Mouse (Mus musculus): Measurements from ENCODE around the gene Adamtsl2. TPM values are rescaled to one million over a fixed set of nuclear protein-coding genes. Genes with fewer than 3 reads are reported as not detected.

Adamtsl2 gene
- total and polyA plus RNA-seq, 3 experiments = 9.2 to 27.0 (median 18.9) TPM

- H3K9ac ChIP-seq (ENCODE audit: low read depth, low read length) = no peak overlapping the region
- H3K4me1 ChIP-seq (ENCODE audit: control insufficient read depth, insufficient read depth, low read length) = peaks cover 18% of the 10 kb centered on the region
- H3K4me3 ChIP-seq = no peak overlapping the region
- intact Hi-C loops (cut with DNase I) = no loop called here
- no peaks in the 10 kb centered on the region for H3K27me3 ChIP-seq (ENCODE audit: control insufficient read depth, insufficient read depth, low read length)
- TF ChIP-seq EP300 (IDR thresholded peaks at IDR 0.05; ENCODE audit: insufficient read depth, low read depth, low read length) = no peak
- no peak for TF ChIP-seq POLR2A (IDR thresholded peaks at IDR 0.05; ENCODE audit: insufficient read depth, low read depth, low read length)
- no peak for TF ChIP-seq CTCF (IDR thresholded peaks at IDR 0.05)
- DNase-seq = peak; percentile 16 to 38
- no peaks in the 10 kb centered on the region for H3K36me3 ChIP-seq (ENCODE audit: control insufficient read depth, insufficient read depth, low read length)
- no peak overlapping the region; the same call in 1 of the 2 replicates for H3K27ac ChIP-seq
- 25% methylated on average over 13 of the region's 13 CpGs for WGBS
- no peaks in the 10 kb centered on the region for H3K79me2 ChIP-seq (replicated peaks; ENCODE audit: control insufficient read depth, insufficient read depth, low read length)
Observed at GRCm38 (mm10) chr2:27096341-27096981, 17.3 kb downstream of the Adamtsl2 start.

GRCm38 (mm10) chr2:27097241-27097656, 18.1 kb downstream of the Adamtsl2 start:
- H3K36me3 ChIP-seq (ENCODE audit: control insufficient read depth, insufficient read depth, low read length) = no peaks in the 10 kb centered on the region
- no peak overlapping the region for H3K4me3 ChIP-seq
- intact Hi-C loops (cut with DNase I) = no loop called here
- H3K79me2 ChIP-seq (replicated peaks; ENCODE audit: control insufficient read depth, insufficient read depth, low read length) = no peaks in the 10 kb centered on the region
- TF ChIP-seq CTCF (IDR thresholded peaks at IDR 0.05) (no peak), POLR2A (IDR thresholded peaks at IDR 0.05; ENCODE audit: insufficient read depth, low read depth, low read length) (no peak), EP300 (IDR thresholded peaks at IDR 0.05; ENCODE audit: insufficient read depth, low read depth, low read length) (no peak)
- WGBS = 48% methylated on average over 6 of the region's 6 CpGs
- H3K27ac ChIP-seq = peak overlapping the region; percentile 20; the same call in 1 of the 2 replicates
- H3K9ac ChIP-seq (ENCODE audit: low read depth, low read length) = no peak overlapping the region
- peak; percentile 24 to 43 for DNase-seq
- no peaks in the 10 kb centered on the region for H3K27me3 ChIP-seq (ENCODE audit: control insufficient read depth, insufficient read depth, low read length)
- H3K4me1 ChIP-seq (ENCODE audit: control insufficient read depth, insufficient read depth, low read length) = peaks cover 18% of the 10 kb centered on the region

- TF ChIP-seq EP300 (IDR thresholded peaks at IDR 0.05; ENCODE audit: insufficient read depth, low read depth, low read length) (no peak), POLR2A (IDR thresholded peaks at IDR 0.05; ENCODE audit: insufficient read depth, low read depth, low read length) (no peak), CTCF (IDR thresholded peaks at IDR 0.05) (no peak)
- H3K79me2 ChIP-seq (replicated peaks; ENCODE audit: control insufficient read depth, insufficient read depth, low read length) = no peaks in the 10 kb centered on the region
- intact Hi-C loops (cut with DNase I) = no loop called here
- H3K4me1 ChIP-seq (ENCODE audit: control insufficient read depth, insufficient read depth, low read length) = peaks cover 18% of the 10 kb centered on the region
- H3K4me3 ChIP-seq = no peak overlapping the region
- peak overlapping the region; percentile 11; the same call in 1 of the 2 replicates for H3K27ac ChIP-seq
- H3K9ac ChIP-seq (ENCODE audit: low read depth, low read length) = no peak overlapping the region
- H3K27me3 ChIP-seq (ENCODE audit: control insufficient read depth, insufficient read depth, low read length) = no peaks in the 10 kb centered on the region
- no peaks in the 10 kb centered on the region for H3K36me3 ChIP-seq (ENCODE audit: control insufficient read depth, insufficient read depth, low read length)
- peak; percentile 61 to 68 for DNase-seq
- 8% methylated on average over 6 of the region's 6 CpGs for WGBS
Observed at GRCm38 (mm10) chr2:27097776-27098175, 18.6 kb downstream of the Adamtsl2 start.

GRCm38 (mm10) chr2:27103554-27103953, 24.4 kb downstream of the Adamtsl2 start:
- H3K4me3 ChIP-seq = no peak overlapping the region
- no peak overlapping the region for H3K9ac ChIP-seq (ENCODE audit: low read depth, low read length)
- 80% methylated on average over 7 of the region's 7 CpGs for WGBS
- H3K27me3 ChIP-seq (ENCODE audit: control insufficient read depth, insufficient read depth, low read length) = no peaks in the 10 kb centered on the region
- no peaks in the 10 kb centered on the region for H3K79me2 ChIP-seq (replicated peaks; ENCODE audit: control insufficient read depth, insufficient read depth, low read length)
- DNase-seq = no peak
- no peak overlapping the region for H3K27ac ChIP-seq
- no peaks in the 10 kb centered on the region for H3K36me3 ChIP-seq (ENCODE audit: control insufficient read depth, insufficient read depth, low read length)
- H3K4me1 ChIP-seq (ENCODE audit: control insufficient read depth, insufficient read depth, low read length) = no peaks in the 10 kb centered on the region
- intact Hi-C loops (cut with DNase I) = no loop called here
- TF ChIP-seq EP300 (IDR thresholded peaks at IDR 0.05; ENCODE audit: insufficient read depth, low read depth, low read length) (no peak), POLR2A (IDR thresholded peaks at IDR 0.05; ENCODE audit: insufficient read depth, low read depth, low read length) (no peak), CTCF (IDR thresholded peaks at IDR 0.05) (no peak)

- H3K4me1 ChIP-seq (ENCODE audit: control insufficient read depth, insufficient read depth, low read length) = no peaks in the 10 kb centered on the region
- H3K79me2 ChIP-seq (replicated peaks; ENCODE audit: control insufficient read depth, insufficient read depth, low read length) = no peaks in the 10 kb centered on the region
- H3K36me3 ChIP-seq (ENCODE audit: control insufficient read depth, insufficient read depth, low read length) = no peaks in the 10 kb centered on the region
- no peak overlapping the region for H3K4me3 ChIP-seq
- no peak overlapping the region for H3K27ac ChIP-seq
- WGBS = 81% methylated on average over 3 of the region's 3 CpGs
- no peak overlapping the region for H3K9ac ChIP-seq (ENCODE audit: low read depth, low read length)
- H3K27me3 ChIP-seq (ENCODE audit: control insufficient read depth, insufficient read depth, low read length) = no peaks in the 10 kb centered on the region
- intact Hi-C loops (cut with DNase I) = no loop called here
- DNase-seq = no peak
- TF ChIP-seq EP300 (IDR thresholded peaks at IDR 0.05; ENCODE audit: insufficient read depth, low read depth, low read length) (no peak), CTCF (IDR thresholded peaks at IDR 0.05) (no peak), POLR2A (IDR thresholded peaks at IDR 0.05; ENCODE audit: insufficient read depth, low read depth, low read length) (no peak)
Observed at GRCm38 (mm10) chr2:27106816-27107215, 27.6 kb downstream of the Adamtsl2 start.

- Histone ChIP-seq H3K27me3 (ENCODE audit: control insufficient read depth, insufficient read depth, low read length) (no peaks in the 10 kb centered on the region), H3K9ac (ENCODE audit: low read depth, low read length) (no peak overlapping the region), H3K4me3 (no peak overlapping the region), H3K36me3 (ENCODE audit: control insufficient read depth, insufficient read depth, low read length) (no peaks in the 10 kb centered on the region), H3K27ac (no peak overlapping the region), H3K79me2 (replicated peaks; ENCODE audit: control insufficient read depth, insufficient read depth, low read length) (no peaks in the 10 kb centered on the region), H3K4me1 (ENCODE audit: control insufficient read depth, insufficient read depth, low read length) (no peaks in the 10 kb centered on the region)
- no peak for TF ChIP-seq CTCF (IDR thresholded peaks at IDR 0.05)
- TF ChIP-seq EP300 (IDR thresholded peaks at IDR 0.05; ENCODE audit: insufficient read depth, low read depth, low read length) = no peak
- no peak for TF ChIP-seq POLR2A (IDR thresholded peaks at IDR 0.05; ENCODE audit: insufficient read depth, low read depth, low read length)
- intact Hi-C loops (cut with DNase I) = no loop called here
- 91% methylated on average over 2 of the region's 2 CpGs for WGBS
- DNase-seq = no peak
Observed at GRCm38 (mm10) chr2:27108144-27108543, 29.0 kb downstream of the Adamtsl2 start.
